Mouse (Mus musculus): ENCODE data around the gene Wfdc9. TPM values are rescaled to one million over a fixed set of nuclear protein-coding genes. Genes with fewer than 3 reads are reported as not detected.

Gene Wfdc9
- total and polyA plus RNA-seq, 3 experiments = not detected

DNA sequence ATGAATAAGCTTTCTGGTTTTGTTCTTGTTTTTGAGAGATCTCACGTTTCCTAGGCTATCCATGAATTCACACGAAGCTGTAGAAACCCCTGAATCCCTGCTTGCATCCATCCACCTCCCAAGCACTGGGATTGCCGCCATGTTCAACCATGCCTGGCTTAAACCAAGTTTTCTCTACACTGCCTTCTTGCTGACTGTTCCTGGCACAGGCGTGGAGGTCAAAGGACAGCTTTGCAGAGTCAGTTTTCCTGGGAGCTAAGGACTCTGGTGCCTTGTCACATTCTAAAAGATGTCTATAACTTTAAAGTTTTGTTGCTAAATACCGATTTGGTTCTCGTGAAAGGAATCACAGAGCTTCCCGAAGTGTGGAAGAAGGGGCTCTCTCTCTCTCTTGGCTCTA lies 8.5 kb upstream of the Wfdc9 start:
- peaks cover 56% of the 10 kb centered on the region for H3K27me3 ChIP-seq (replicated peaks)
- H3K9ac ChIP-seq (ENCODE audit: insufficient read depth, low read depth) = no peak overlapping the region
- dilution Hi-C loops (cut with MboI; ENCODE audit: extremely low pct_ligation_motif_present, extremely low pct_unique_long_range_greater_than_20kb, low sequenced_read_pairs) = no loop called here
- no peak for TF ChIP-seq MEF2A (IDR thresholded peaks at IDR 0.05; ENCODE audit: borderline replicate concordance, low read depth, low read length)
- no peaks in the 10 kb centered on the region for H3K4me1 ChIP-seq (ENCODE audit: control insufficient read depth in 1 of 2, insufficient read depth in 2 of 2)
- H3K4me3 ChIP-seq (replicated peaks in 1 of 3; ENCODE audit: low read depth in 2 of 3, low read length in 2 of 3, poor library complexity in 1 of 3) = no peak overlapping the region
- in situ Hi-C loops (cut with MboI; ENCODE audit: low pct_ligation_motif_present, low pct_unique_long_range_greater_than_20kb, low sequenced_read_pairs) = loop anchor here (10.0 kb wide), 1 partner anchor 60 kb away; no protein-coding TSS in a partner anchor
- H3K9me3 ChIP-seq (replicated peaks; ENCODE audit: low read length) = peaks cover 20% of the 10 kb centered on the region
- H3K79me2 ChIP-seq (replicated peaks; ENCODE audit: control insufficient read depth, extremely low read depth, insufficient read depth, poor library complexity, severe bottlenecking) = no peaks in the 10 kb centered on the region
- no peak for DNase-seq (ENCODE audit: extremely low read depth)
- H3K36me3 ChIP-seq (replicated peaks in 1 of 2; ENCODE audit: control insufficient read depth in 1 of 2, insufficient read depth in 1 of 2, low read length in 1 of 2) = no peaks in the 10 kb centered on the region
- no peak overlapping the region for H3K27ac ChIP-seq (ENCODE audit: insufficient read depth, low read depth)
- no peak overlapping the region for H3K4me2 ChIP-seq (ENCODE audit: insufficient read depth, low read depth, poor library complexity, severe bottlenecking)

DNA sequence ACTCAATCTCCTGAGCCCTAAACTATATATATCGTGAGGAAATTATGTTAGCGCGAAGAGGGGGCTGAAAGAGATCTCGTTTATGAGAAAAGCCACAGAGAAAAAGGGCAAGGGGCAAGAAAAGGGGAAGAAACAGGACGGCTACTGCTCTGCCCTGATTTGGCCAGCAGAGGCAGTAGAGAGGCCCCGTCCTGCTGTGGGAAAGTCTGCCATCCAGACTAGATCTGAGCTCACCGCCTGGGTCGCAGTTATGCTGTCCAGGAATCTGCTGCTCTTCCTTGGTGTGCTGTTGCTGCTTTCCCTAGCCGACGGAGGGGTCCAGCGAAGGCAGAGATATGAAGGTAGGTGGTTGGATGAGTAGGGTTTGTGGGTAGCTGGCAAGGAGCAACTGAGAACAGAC lies 525 bp downstream of the Wfdc9 start, which contains the start of gene Wfdc10:
Gene Wfdc10, plus strand, starts transcription at position 189 of the 400 bp plus-strand sequence.
- DNase-seq (ENCODE audit: extremely low read depth) = peak; percentile 34
- H3K4me2 ChIP-seq (ENCODE audit: insufficient read depth, low read depth, poor library complexity, severe bottlenecking) = no peak within 1 kb of the TSS
- H3K9ac ChIP-seq (ENCODE audit: insufficient read depth, low read depth) = no peak within 1 kb of the TSS
- in situ Hi-C loops (cut with MboI; ENCODE audit: low pct_ligation_motif_present, low pct_unique_long_range_greater_than_20kb, low sequenced_read_pairs) (loop anchor here (10.0 kb wide), 1 partner anchor 51 kb away; no protein-coding TSS in a partner anchor), dilution Hi-C loops (cut with MboI; ENCODE audit: extremely low pct_ligation_motif_present, extremely low pct_unique_long_range_greater_than_20kb, low sequenced_read_pairs) (no loop called here)
- no peak within 1 kb of the TSS for H3K4me3 ChIP-seq (replicated peaks in 1 of 3; ENCODE audit: low read depth in 2 of 3, low read length in 2 of 3, poor library complexity in 1 of 3)
- H3K9me3 ChIP-seq (replicated peaks; ENCODE audit: low read length) = no peaks in the 10 kb centered on the region
- no peaks in the 10 kb centered on the region for H3K79me2 ChIP-seq (replicated peaks; ENCODE audit: control insufficient read depth, extremely low read depth, insufficient read depth, poor library complexity, severe bottlenecking)
- H3K36me3 ChIP-seq (replicated peaks in 1 of 2; ENCODE audit: control insufficient read depth in 1 of 2, insufficient read depth in 1 of 2, low read length in 1 of 2) = no peaks in the 10 kb centered on the region
- H3K27me3 ChIP-seq (replicated peaks) = peaks cover 81% of the 10 kb centered on the region
- H3K27ac ChIP-seq (ENCODE audit: insufficient read depth, low read depth) = no peak within 1 kb of the TSS
- H3K4me1 ChIP-seq (ENCODE audit: control insufficient read depth in 1 of 2, insufficient read depth in 2 of 2) = peaks cover 0 to 3% of the 10 kb centered on the region in 2 experiments; a peak in 2 of 4 replicates
- no peak for TF ChIP-seq GABPA (IDR thresholded peaks at IDR 0.05; ENCODE audit: insufficient replicate concordance, low read depth, low read length)
- TF ChIP-seq USF2 (conservative IDR thresholded peaks at IDR 0.05; ENCODE audit: low read depth, low read length) = no peak
- TF ChIP-seq CTCF (conservative IDR thresholded peaks at IDR 0.05 in 1 of 2, IDR thresholded peaks at IDR 0.05 in 1 of 2; ENCODE audit: low read depth in 2 of 2, low read length in 2 of 2) = peak; percentile 74 to 76
- peak; percentile 8 for TF ChIP-seq RAD21 (IDR thresholded peaks at IDR 0.05; ENCODE audit: low read depth, low read length)
- TF ChIP-seq E2F4 (IDR thresholded peaks at IDR 0.05; ENCODE audit: insufficient replicate concordance, low read depth, low read length) = no peak

DNA sequence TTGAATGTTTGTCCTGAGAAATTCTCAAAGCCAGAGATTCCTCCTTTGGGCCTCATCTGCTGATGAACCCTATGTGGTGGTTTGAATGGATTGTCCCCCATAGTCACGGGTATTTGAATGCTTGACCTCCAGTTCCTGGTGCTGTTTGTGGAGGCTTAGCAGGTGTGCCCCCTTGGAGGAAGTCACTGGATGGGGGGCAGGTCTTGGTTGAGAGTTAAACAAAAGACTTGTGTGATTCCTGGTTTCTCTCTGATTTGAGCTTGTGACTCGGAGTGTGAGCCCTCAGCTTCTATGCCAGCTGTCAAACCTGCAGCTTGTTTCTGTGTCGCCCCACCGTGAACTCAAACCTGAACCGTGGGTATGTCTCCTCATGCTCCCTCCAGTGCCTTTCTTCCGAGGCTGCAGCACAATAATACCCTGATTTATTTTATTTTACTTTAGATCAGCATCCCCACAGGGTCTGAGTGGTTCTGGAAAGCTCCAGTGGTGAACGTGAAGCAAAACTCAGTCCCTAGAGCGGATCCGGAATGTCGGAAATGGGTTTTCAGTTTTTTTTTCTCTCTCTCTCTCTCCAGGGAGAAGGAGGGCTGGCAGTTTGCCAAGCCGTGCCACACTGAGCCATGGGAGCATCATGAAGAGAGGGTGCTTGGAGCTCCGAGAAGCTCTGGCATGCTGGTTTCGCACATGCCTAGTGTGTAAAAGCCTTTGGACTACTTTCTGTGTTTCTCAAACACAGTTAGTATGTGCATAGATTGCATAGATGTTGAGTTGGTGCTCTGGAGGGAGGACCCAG lies 14.3 kb downstream of the Wfdc9 start:
- H3K9me3 ChIP-seq (replicated peaks; ENCODE audit: low read length) = peaks cover 13% of the 10 kb centered on the region

More for the DNA sequence above, 14.3 kb downstream of the Wfdc9 start:
- Histone ChIP-seq H3K27me3 (replicated peaks) (peaks cover 70% of the 10 kb centered on the region), H3K79me2 (replicated peaks; ENCODE audit: control insufficient read depth, extremely low read depth, insufficient read depth, poor library complexity, severe bottlenecking) (no peaks in the 10 kb centered on the region), H3K36me3 (replicated peaks in 1 of 2; ENCODE audit: control insufficient read depth in 1 of 2, insufficient read depth in 1 of 2, low read length in 1 of 2) (no peaks in the 10 kb centered on the region), H3K4me2 (ENCODE audit: insufficient read depth, low read depth, poor library complexity, severe bottlenecking) (no peak overlapping the region), H3K9ac (ENCODE audit: insufficient read depth, low read depth) (no peak overlapping the region), H3K27ac (ENCODE audit: insufficient read depth, low read depth) (no peak overlapping the region), H3K4me3 (replicated peaks in 1 of 3; ENCODE audit: low read depth in 2 of 3, low read length in 2 of 3, poor library complexity in 1 of 3) (no peak overlapping the region), H3K4me1 (ENCODE audit: control insufficient read depth in 1 of 2, insufficient read depth in 2 of 2) (no peaks in the 10 kb centered on the region)
- DNase-seq (ENCODE audit: extremely low read depth) = no peak
- dilution Hi-C loops (cut with MboI; ENCODE audit: extremely low pct_ligation_motif_present, extremely low pct_unique_long_range_greater_than_20kb, low sequenced_read_pairs) = no loop called here
- in situ Hi-C loops (cut with MboI; ENCODE audit: low pct_ligation_motif_present, low pct_unique_long_range_greater_than_20kb, low sequenced_read_pairs) = no loop called here
- TF ChIP-seq MXI1 (IDR thresholded peaks at IDR 0.05; ENCODE audit: low read depth, low read length) = no peak
- no peak for TF ChIP-seq POLR2A (IDR thresholded peaks at IDR 0.05; ENCODE audit: low read depth, low read length)
- TF ChIP-seq USF1 (IDR thresholded peaks at IDR 0.05; ENCODE audit: low read depth, low read length) = no peak
- TF ChIP-seq ZC3H11A (IDR thresholded peaks at IDR 0.05; ENCODE audit: low read depth, low read length) = no peak
- no peak for TF ChIP-seq GABPA (IDR thresholded peaks at IDR 0.05; ENCODE audit: insufficient replicate concordance, low read depth, low read length)

Data from CH12.LX (cell line).